Mouse (Mus musculus): ENCODE data around the gene Kat6b.

DNA sequence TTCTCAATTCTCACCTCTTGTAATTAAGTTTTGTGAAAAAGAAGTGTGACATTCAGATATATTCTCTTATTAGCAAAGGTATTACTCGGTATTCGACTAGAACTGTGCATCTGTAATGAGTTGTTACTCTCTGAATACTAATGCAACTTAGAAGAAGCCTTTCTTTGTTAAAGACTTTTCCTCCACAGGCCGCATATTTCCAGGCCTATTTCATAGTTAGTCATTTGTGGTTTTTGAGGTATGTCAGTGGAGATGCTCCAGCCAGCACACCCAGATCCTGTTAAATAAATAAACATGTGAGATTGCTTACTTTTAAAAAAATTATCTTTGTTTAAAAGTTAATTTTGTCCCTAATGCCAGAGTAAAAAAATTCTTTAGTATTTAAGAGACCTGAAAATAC is 66.7 kb downstream of the Kat6b start:
- TF ChIP-seq CTCF (conservative IDR thresholded peaks at IDR 0.05; ENCODE audit: insufficient read depth, insufficient read length, low read depth, low read length): no peak
- TF ChIP-seq POLR2A (IDR thresholded peaks at IDR 0.05; ENCODE audit: low read depth, low read length): no peak

Measured in kidney, adult 2 months (tissue).